Mouse (Mus musculus) telencephalon, adult 2 months (tissue): ENCODE measurements around the gene Pon3.
"Not testable (repeated sequence)": the region's sequence is repeated elsewhere in the genome, so short reads cannot be mapped to it uniquely, and the experiment has no call there.

Experiments used
- DNase-seq: peaks from one replicate; pipeline ENCODE4 v3.0.0-alpha.2; 2011; ENCODE audit warnings: low read depth, low spot score

Pon3 gene

DNA sequence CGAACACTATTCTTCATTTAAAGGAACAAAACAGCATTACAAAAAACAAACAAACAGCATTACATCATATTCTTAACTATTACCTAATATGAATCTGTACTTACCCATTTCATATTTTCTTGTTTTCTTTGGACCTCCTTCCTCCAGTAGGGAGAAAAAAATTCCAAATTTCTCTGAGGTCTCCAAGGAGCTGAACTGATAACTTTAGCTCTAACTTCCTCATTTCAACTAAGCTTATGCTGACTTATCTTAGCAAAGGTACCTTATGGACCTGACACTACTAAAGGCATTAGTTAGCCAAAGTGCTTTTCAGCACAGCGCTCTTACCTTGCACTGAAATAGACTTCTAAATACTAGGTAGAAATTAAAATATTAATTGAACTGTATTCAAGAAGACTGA, 1.2 kb downstream of the Pon3 start:
- no peak for DNase-seq

DNA sequence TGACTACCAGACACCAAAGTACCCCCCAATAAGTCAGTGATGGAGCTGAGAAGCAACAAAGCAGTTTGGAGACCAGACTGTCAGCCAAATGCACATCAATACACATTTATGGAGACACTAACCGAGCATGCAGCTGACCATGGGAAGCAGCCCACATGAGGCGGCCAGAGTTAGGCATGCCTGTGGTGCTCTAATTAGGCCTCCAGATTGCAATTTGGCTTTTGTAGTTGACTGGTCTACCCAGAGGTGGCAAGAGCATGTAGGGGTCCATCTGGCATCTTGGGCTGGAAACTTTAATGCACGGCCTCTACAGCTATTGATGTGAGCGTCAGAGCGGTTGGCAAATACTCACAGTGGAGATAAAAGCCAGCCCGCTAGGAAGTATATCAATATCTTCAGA, 10.2 kb downstream of the Pon3 start:
- no peak for DNase-seq

GRCm38 (mm10) chr6:5238799-5239198, 17.3 kb downstream of the Pon3 start:
- no peak for DNase-seq

DNA sequence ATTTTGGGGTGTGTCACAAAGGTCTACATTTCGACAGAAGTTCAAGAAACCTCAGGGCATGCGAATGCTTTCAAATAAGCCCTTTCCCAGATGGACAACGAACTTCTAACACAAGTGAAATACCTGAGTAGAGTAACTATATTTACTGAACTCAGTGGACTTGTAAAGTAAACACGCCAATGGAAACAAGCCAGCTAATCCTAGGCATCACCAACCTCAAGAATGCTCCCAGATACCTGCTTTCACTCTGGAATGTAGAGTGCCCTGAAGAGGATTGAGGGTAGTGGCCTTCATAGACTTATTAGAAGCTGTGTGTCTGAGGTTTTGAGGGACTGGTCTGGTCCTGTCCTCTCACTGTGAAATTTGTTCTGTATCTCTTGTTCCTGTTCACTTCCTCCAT, 18.6 kb downstream of the Pon3 start:
- no peak for DNase-seq

GRCm38 (mm10) chr6:5236843-5237371, 19.2 kb downstream of the Pon3 start:
- no peak for DNase-seq

- DNase-seq = no peak
These were observed 21.5 kb downstream of the Pon3 start for GRCm38 (mm10) chr6:5234563-5234962.

DNA sequence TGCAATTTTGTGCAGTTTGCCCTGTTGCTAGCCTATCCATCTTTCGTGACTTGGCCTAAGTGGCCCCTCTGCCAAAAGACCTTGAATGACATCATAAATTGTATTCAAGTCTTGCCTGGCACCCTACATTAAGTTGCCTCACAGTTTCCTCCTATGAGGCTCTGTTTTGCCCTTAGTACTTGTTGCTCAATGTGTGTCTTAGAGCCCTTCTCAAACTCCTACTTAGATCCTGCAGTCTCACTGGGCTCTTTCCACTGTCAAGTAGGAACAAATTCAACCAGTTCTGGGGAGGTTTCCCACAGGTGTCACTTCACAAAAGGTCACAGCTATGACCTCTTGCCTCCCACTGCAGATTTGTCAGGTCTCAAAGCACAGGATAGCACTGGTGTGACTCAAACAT, 22.3 kb downstream of the Pon3 start:
- no peak for DNase-seq

GRCm38 (mm10) chr6:5232022-5232421, 24.1 kb downstream of the Pon3 start:
- DNase-seq = no peak

GRCm38 (mm10) chr6:5230261-5230660, 25.8 kb downstream of the Pon3 start:
- no peak for DNase-seq

DNA sequence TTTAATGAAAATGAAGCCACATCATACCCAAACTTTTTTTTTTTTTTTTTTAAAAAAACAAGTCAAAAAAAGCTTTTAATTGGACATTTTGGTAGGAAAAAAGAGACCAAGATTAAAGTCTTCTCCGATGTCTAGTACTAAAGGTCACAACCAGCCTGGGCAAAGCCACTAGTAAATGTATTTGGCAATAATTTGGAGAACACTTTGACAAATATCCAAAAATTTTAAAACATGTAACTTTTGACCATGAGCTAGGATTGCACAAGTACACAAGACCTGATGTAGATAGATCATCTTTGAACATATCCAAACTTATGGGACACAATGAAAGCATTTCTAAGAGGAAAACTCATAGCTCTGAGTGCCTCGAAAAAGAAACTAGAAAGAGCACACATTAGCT, 32.5 kb downstream of the Pon3 start:
- DNase-seq = not testable (repeated sequence)

DNA sequence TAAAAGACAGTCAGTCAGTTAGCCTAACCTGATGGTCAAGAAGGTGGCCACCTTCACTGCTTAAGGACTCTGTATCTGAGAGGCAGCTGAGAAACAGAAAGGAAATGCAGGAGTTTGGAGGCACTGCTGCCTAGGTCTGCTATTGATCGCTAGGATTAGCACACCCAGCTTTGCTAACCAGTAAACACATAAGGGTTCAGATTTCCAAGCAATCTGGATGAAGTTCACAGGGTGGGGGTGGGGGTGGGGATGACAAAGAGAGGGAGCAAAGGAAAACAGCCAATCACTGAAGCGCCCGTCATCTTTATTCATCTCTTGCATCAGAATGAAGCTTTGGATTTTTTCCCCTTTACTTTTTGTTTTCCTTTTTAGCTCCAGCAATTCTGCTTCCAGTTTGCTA, 34.0 kb downstream of the Pon3 start:
- DNase-seq = no peak

DNA sequence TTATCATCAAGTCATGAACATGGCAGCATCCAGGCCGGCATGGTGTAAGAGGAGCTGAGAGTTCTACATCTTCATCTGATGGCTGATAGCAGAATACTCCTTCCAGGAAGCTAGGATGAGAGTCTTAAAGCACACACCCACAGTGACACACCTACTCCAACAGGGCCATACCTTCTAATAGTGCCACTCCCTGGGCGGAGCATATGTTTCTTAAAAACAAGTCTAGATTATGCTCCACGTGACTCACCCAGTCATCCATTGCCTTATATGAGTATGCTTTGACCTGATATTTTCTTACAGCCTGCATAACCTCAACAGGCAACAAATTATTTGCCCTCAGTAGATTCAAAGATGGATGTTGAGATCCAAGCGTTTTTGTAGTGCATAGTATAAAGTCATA, 37.9 kb downstream of the Pon3 start:
- DNase-seq = no peak

GRCm38 (mm10) chr6:5207817-5208216, 48.3 kb downstream of the Pon3 start:
- DNase-seq = no peak

DNA sequence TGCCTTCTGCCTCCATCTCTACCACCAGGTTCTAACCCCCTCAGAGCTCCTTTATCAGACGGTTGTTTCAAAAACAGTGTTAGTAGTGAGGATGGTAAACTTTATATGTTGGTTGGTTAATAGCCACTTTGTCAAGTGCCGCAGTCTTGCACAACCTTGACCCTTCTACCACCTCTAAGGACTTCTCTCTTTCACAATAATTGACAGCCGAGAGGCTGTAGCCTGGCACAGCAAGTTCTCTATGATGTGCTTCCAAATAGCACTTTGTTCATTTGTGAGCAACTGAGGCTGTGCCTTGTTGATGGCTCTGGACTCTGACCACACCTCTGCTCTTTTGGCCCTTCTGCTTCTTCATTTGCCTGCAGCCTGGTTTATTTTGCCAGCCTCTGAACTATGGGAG, 56.2 kb downstream of the Pon3 start:
- no peak for DNase-seq

DNA sequence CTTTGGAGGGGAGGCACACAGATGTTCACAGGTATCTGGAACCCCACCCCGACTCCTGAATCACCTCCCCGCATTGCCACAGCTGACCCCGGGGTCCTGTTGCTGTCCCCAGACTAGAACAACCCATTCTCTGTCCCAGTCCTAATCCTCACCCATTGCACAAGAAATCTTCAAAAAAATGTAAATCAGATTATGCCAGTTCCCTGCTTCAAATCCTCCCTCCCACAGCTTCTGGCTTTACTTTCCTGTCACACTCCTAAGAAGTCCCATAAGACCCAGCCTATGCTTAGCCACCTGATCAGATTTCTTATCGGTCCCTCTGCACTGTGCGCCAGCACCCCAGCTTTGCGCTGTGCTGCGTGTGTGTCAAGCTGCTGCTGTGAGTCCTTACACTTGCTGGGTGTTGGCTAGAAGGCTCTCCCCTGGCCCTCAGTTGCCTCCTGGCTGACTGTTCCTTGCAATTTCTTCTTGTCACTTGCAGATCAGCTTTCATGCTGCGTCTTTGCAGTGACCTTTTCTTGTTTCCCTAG, 56.6 kb downstream of the Pon3 start:
- DNase-seq = no peak

- DNase-seq = no peak
These were observed 57.5 kb downstream of the Pon3 start for GRCm38 (mm10) chr6:5198590-5198989.

- DNase-seq = no peak
These were observed 62.4 kb downstream of the Pon3 start, which contains the start of gene Pon1 for GRCm38 (mm10) chr6:5193693-5194092. Gene Pon1, minus strand, starts transcription at chr6:5193946.

GRCm38 (mm10) chr6:5190761-5191160, 65.3 kb downstream of the Pon3 start:
- DNase-seq = no peak

GRCm38 (mm10) chr6:5189507-5189906, 66.6 kb downstream of the Pon3 start:
- no peak for DNase-seq

GRCm38 (mm10) chr6:5188938-5189337, 67.1 kb downstream of the Pon3 start:
- DNase-seq = no peak

DNA sequence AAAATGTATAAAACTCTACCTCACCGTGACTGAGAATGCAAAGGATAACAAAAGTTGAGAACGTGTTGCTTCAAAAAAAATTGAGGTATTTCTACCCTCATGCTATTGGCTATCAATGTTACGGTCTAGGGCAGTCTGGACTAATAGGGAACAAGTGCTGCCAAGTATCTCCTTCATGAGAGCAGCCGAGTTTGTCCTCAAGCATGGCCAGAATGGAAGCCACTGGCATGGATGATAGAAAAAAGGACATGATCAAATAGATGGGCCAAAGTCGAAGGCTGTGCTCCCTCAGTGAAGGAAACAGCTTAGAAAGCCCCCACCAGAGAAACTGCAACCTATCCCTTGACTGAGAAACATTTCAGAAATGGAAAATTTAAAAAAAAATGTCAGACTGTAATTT, 68.0 kb downstream of the Pon3 start:
- no peak for DNase-seq

- DNase-seq = no peak
These were observed 68.5 kb downstream of the Pon3 start for GRCm38 (mm10) chr6:5187586-5187985.

DNA sequence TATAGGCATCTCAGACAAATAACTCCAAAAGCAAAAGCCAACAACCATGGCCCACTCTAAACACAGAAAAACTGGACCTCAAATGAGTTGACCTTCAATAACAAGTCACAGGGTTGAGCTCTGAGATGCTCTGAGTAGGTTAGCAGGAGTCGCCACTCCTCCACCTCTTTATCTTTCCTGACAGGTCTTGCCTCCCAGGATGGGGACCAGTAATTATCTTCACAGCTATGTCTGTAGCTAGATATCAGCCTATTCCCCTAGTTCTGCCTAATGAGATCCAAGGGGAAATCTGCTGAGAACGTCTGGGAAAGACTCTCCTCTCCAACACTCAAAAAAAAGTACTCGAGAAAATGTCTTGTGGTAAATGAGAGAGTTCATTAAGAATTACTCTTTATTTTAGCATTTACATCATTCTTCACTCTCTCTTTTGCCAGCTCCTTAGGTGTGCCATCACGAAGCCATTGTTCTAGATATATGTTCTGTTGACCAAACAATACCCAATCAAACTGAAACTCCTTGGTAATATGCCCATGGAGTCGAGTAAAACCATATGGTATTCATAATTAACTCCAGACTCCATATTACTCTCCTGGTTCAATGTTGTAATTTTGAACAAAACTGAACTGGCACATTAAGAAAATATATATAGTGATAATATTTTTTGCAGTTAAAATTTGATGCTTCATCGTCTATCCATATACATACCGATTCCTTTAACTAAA, 69.7 kb downstream of the Pon3 start:
- no peak for DNase-seq
